ENCODE assay signal across 10 mouse cellular contexts in the genomic region with DNA sequence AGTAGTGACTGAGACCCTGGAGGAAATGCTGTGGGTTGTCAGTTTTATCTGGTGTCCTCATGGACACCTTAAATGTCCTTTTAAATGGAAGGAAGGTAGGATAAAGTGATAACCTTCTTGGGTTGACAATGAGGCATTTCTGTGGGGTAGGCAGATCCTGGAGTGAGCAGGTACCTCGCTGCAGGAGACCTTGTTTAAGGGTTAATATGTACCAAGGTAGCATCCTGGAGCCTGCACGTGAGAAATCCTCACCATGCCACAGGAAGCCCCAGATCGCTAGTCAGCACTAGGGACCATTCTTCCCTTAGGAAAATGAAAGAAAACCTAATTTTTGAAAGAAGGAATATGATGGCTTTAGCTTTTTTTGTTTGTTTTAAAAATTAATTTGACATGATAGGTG. TPM values are rescaled to one million over a fixed set of nuclear protein-coding genes. Genes with fewer than 3 reads are reported as not detected.
DNase-seq lines count a peak whose midpoint lies in the region; ATAC-seq lines count a peak whose summit lies in the region.
"Had no signal": no experiment of that assay in that cellular context is flagged by ENCODE, and none has a peak within 500 bp of the region (broad histone marks: within the 10 kb centered on the region; RNA-seq: fewer than 3 reads in every experiment).

No protein-coding gene starts in this region.

- intact Hi-C loops in heart, postnatal 36 days (cut with DNase I): loop anchor here (5.0 to 10.0 kb wide), 4 partner anchors 129 to 312 kb away; no protein-coding TSS in a partner anchor
- intact Hi-C loops in left cerebral cortex, postnatal 4 days (cut with DNase I): loop anchor here (2.0 to 10.0 kb wide), 3 partner anchors 239 to 951 kb away; no protein-coding TSS in a partner anchor

- ATAC-seq in heart, embryonic 12.5 days (ENCODE audit: insufficient number of reproducible peaks, low FRiP score): no peak
- ATAC-seq in neural tube, embryonic 12.5 days (ENCODE audit: low FRiP score, low read depth): no peak
- ATAC-seq in limb, embryonic 13.5 days (ENCODE audit: low FRiP score, low read depth): no peak
- ATAC-seq in stomach, embryonic 15.5 days (ENCODE audit: insufficient read depth, low FRiP score, low read depth): no peak

- no peaks in the 10 kb centered on the region for H3K27me3 ChIP-seq in heart, embryonic 12.5 days (replicated peaks)
- H3K27me3 ChIP-seq in neural tube, embryonic 12.5 days (replicated peaks): peaks cover 9% of the 10 kb centered on the region; the same call in 1 of the 2 replicates
- peaks cover 21% of the 10 kb centered on the region for H3K27me3 ChIP-seq in limb, embryonic 13.5 days
- H3K27me3 ChIP-seq in stomach, embryonic 15.5 days (replicated peaks): no peaks in the 10 kb centered on the region

- no peaks in the 10 kb centered on the region for H3K36me3 ChIP-seq in heart, embryonic 12.5 days
- no peaks in the 10 kb centered on the region for H3K36me3 ChIP-seq in neural tube, embryonic 12.5 days
- H3K36me3 ChIP-seq in limb, embryonic 13.5 days: no peaks in the 10 kb centered on the region
- H3K36me3 ChIP-seq in stomach, embryonic 15.5 days: no peaks in the 10 kb centered on the region

- H3K4me2 ChIP-seq in heart, embryonic 12.5 days: peak overlapping the region; percentile 78
- H3K4me2 ChIP-seq in neural tube, embryonic 12.5 days (replicated peaks): peak overlapping the region; percentile 84
- peak overlapping the region; percentile 92 for H3K4me2 ChIP-seq in limb, embryonic 13.5 days (replicated peaks)
- no peak overlapping the region for H3K4me2 ChIP-seq in stomach, embryonic 15.5 days

- 9% methylated on average over 3 of the region's 3 CpGs for WGBS in heart, embryonic 12.5 days
- WGBS in neural tube, embryonic 12.5 days: 11% methylated on average over 3 of the region's 3 CpGs
- WGBS in limb, embryonic 13.5 days: 1% methylated on average over 3 of the region's 3 CpGs
- WGBS in stomach, embryonic 15.5 days: 11% methylated on average over 3 of the region's 3 CpGs

- H3K4me1 ChIP-seq in heart, embryonic 12.5 days (replicated peaks): peaks cover 25% of the 10 kb centered on the region
- peaks cover 41% of the 10 kb centered on the region for H3K4me1 ChIP-seq in neural tube, embryonic 12.5 days
- H3K4me1 ChIP-seq in limb, embryonic 13.5 days: peaks cover 47% of the 10 kb centered on the region
- H3K4me1 ChIP-seq in stomach, embryonic 15.5 days: peaks cover 34% of the 10 kb centered on the region

- no peak for DNase-seq in heart, postnatal 36 days
- DNase-seq in neural tube, embryonic 10.5 days (ENCODE audit: extremely low spot score, low spot score): no peak
- DNase-seq in left cerebral cortex, postnatal 4 days: no peak
- DNase-seq in spleen, postnatal 4 days (ENCODE audit: low spot score in 2 of 2): no peak
- DNase-seq: thymus, postnatal 14 days had no signal

- no peak overlapping the region for H3K9ac ChIP-seq in heart, embryonic 12.5 days
- H3K9ac ChIP-seq in neural tube, embryonic 12.5 days: no peak overlapping the region
- no peak overlapping the region for H3K9ac ChIP-seq in limb, embryonic 13.5 days
- no peak overlapping the region for H3K9ac ChIP-seq in stomach, embryonic 15.5 days

- no peak overlapping the region for H3K4me3 ChIP-seq in heart, embryonic 12.5 days
- no peak overlapping the region for H3K4me3 ChIP-seq in neural tube, embryonic 12.5 days
- no peak overlapping the region; the same call in 1 of the 2 replicates for H3K4me3 ChIP-seq in limb, embryonic 13.5 days
- no peak overlapping the region for H3K4me3 ChIP-seq in stomach, embryonic 15.5 days (replicated peaks)

- no peaks in the 10 kb centered on the region for H3K9me3 ChIP-seq in heart, embryonic 12.5 days (replicated peaks)
- H3K9me3 ChIP-seq in neural tube, embryonic 12.5 days: no peaks in the 10 kb centered on the region
- no peaks in the 10 kb centered on the region for H3K9me3 ChIP-seq in limb, embryonic 13.5 days
- no peaks in the 10 kb centered on the region for H3K9me3 ChIP-seq in stomach, embryonic 15.5 days

- 0 out of 2 replicates have a peak overlapping the region, but pooled peaks have one; percentile 91 for H3K27ac ChIP-seq in heart, embryonic 12.5 days (ENCODE audit: poor library complexity, severe bottlenecking)
- no peak overlapping the region for H3K27ac ChIP-seq in neural tube, embryonic 12.5 days
- H3K27ac ChIP-seq in limb, embryonic 13.5 days: no peak overlapping the region
- peak overlapping the region; percentile 11; the same call in 1 of the 2 replicates for H3K27ac ChIP-seq in stomach, embryonic 15.5 days

RNA-seq across cellular contexts. Expression of gene Igfbp5, which starts 1.0 kb away (rescaled TPM):
- polyA plus RNA-seq in heart, embryonic 12.5 days (2016; fragmentation: Nextera tagmentation; extraction: Ambion mirVana): 179 and 184 TPM in 2 replicates
- total RNA-seq in heart, postnatal 36 days (2021): 100 to 1,000 TPM in 1 of 2 experiments, 10 to 100 TPM in 1; 95.6 to 123 TPM
- 128 and 150 TPM in 2 replicates for polyA plus RNA-seq in neural tube, embryonic 12.5 days (2016; fragmentation: Nextera tagmentation; extraction: Ambion mirVana)
- polyA plus RNA-seq in limb, embryonic 13.5 days (2015; fragmentation: Nextera tagmentation; extraction: Ambion mirVana): 129 and 140 TPM in 2 replicates
- 89.8 and 94.7 TPM in 2 replicates for polyA plus RNA-seq in stomach, embryonic 15.5 days (2015; fragmentation: Nextera tagmentation; extraction: Ambion mirVana)
- 100 to 1,000 TPM; 114 to 119 TPM for total RNA-seq in left cerebral cortex, postnatal 4 days (2021)

RNA-seq across cellular contexts. Expression of gene Igfbp2, which starts 51.4 kb away (rescaled TPM):
- 91.7 and 93.5 TPM in 2 replicates for polyA plus RNA-seq in heart, embryonic 12.5 days (2016; fragmentation: Nextera tagmentation; extraction: Ambion mirVana)
- under 1 TPM in 1 of 2 experiments, not detected in 1; 0.22 TPM for total RNA-seq in heart, postnatal 36 days (2021)
- polyA plus RNA-seq in neural tube, embryonic 12.5 days (2016; fragmentation: Nextera tagmentation; extraction: Ambion mirVana): 410 and 431 TPM in 2 replicates
- polyA plus RNA-seq in limb, embryonic 13.5 days (2015; fragmentation: Nextera tagmentation; extraction: Ambion mirVana): 344 and 367 TPM in 2 replicates
- 404 and 428 TPM in 2 replicates for polyA plus RNA-seq in stomach, embryonic 15.5 days (2015; fragmentation: Nextera tagmentation; extraction: Ambion mirVana)
- 100 to 1,000 TPM; 157 to 158 TPM for total RNA-seq in left cerebral cortex, postnatal 4 days (2021)
- total RNA-seq: neutrophil, adult 5-6 weeks had no signal

Comparison
In these comparisons a context has a peak if more than half of its experiments do, and no peak if none do; other contexts are left out.
1. H3K27ac ChIP-seq: peak in heart, embryonic 12.5 days (single experiment) and stomach, embryonic 15.5 days (single experiment); none in neural tube, embryonic 12.5 days (single experiment) and limb, embryonic 13.5 days (single experiment).